Mouse (Mus musculus) small intestine, adult 2 months (tissue): Measurements from ENCODE around the gene Olfr1002.

ENCODE experiments used
- CTCF ChIP-seq: fragments of 200-500 bp; IDR thresholded peaks from 2 replicates; pipeline ENCODE4 v1.5.1; 2012; ENCODE audit warnings: low read depth, mild to moderate bottlenecking, control low read depth, inconsistent platforms, low read length, moderate library complexity, mixed read lengths; ENCODE audit not compliant: insufficient replicate concordance, insufficient read length; ENCODE audit errors: extremely low read depth
- POLR2A ChIP-seq: fragments of 200-500 bp; IDR thresholded peaks from 2 replicates; pipeline ENCODE4 v1.6.1; 2012; ENCODE audit warnings: low read depth, mild to moderate bottlenecking, control low read depth, inconsistent platforms, low read length, moderate library complexity

DNA sequence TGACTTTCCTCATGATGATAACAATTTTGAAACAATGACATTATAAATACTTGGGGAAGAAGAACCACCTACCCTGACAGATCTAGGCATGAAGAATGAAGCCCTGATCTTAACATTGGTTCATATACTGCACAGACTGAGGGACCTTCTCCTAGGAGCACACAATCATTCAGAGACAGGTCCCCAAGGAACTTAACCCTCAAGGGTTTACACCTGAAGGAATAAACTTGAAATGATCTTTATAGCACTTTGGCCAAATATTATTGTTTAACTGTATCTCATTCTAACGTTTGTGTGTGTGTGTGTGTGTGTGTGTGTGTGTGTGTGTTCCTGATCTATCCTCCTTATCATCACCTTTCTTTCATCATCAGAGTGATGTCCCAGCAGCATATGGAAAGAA is 38.7 kb downstream of the Olfr1002 start, which contains the start of gene Olfr1000:
- TF ChIP-seq CTCF (no peak), POLR2A (no peak)
